Mouse (Mus musculus) adrenal gland, postnatal 25 days (tissue): Measurements from ENCODE around the gene Gtf3c4. TPM values are rescaled to one million over a fixed set of nuclear protein-coding genes. Genes with fewer than 3 reads are reported as not detected.

Experiments used
- DNase-seq: peaks from one replicate; pipeline ENCODE4 v3.0.0; 2021; ENCODE audit warnings: mixed read lengths
- long read RNA-seq: library from polyadenylated mRNA; stranded (forward); transcript quantifications from one replicate; pipeline ENCODE4 v2.0.0, GENCODE M21; 2021
- total RNA-seq: library from RNA; stranded (reverse); gene quantifications from 2 replicates; pipeline ENCODE4 v1.2.3, GENCODE M21; 2021

The Gtf3c4 gene
- total RNA-seq = 31.0 and 40.5 TPM in 2 replicates
- long read RNA-seq, full-length matches to known transcripts = 9 of 11 reads
- long read RNA-seq, partial matches to known transcripts = 1 of 11 reads
- long read RNA-seq, other reads (novel, unspliced or antisense) = 1 of 11 reads

GRCm38 (mm10) chr2:28840222-28840951, at the start of gene Gtf3c4, which contains the start of gene Ddx31:
Gene Gtf3c4, minus strand, starts transcription at chr2:28840360.
Gene Ddx31, plus strand, starts transcription at chr2:28840406.
- peak; percentile 96 for DNase-seq

GRCm38 (mm10) chr2:28884914-28885313, 44.8 kb upstream of the Gtf3c4 start:
- DNase-seq = no peak

- no peak for DNase-seq
Observed at GRCm38 (mm10) chr2:28882826-28883485, 42.8 kb upstream of the Gtf3c4 start.

- DNase-seq = no peak
Observed at GRCm38 (mm10) chr2:28882047-28882446, 41.9 kb upstream of the Gtf3c4 start.

- DNase-seq = peak; percentile 24
Observed at GRCm38 (mm10) chr2:28881275-28881674, 41.1 kb upstream of the Gtf3c4 start.

GRCm38 (mm10) chr2:28875554-28875953, 35.4 kb upstream of the Gtf3c4 start:
- no peak for DNase-seq

- DNase-seq = no peak
Observed at GRCm38 (mm10) chr2:28867495-28867894, 27.3 kb upstream of the Gtf3c4 start.

GRCm38 (mm10) chr2:28863857-28864256, 23.7 kb upstream of the Gtf3c4 start:
- DNase-seq = no peak

- DNase-seq = no peak
Observed at GRCm38 (mm10) chr2:28860678-28861423, 20.7 kb upstream of the Gtf3c4 start.

- DNase-seq = no peak
Observed at GRCm38 (mm10) chr2:28859303-28859702, 19.1 kb upstream of the Gtf3c4 start.

- DNase-seq = no peak
Observed at GRCm38 (mm10) chr2:28855773-28856172, 15.6 kb upstream of the Gtf3c4 start.

- no peak for DNase-seq
Observed at GRCm38 (mm10) chr2:28852594-28852993, 12.4 kb upstream of the Gtf3c4 start.

- DNase-seq = no peak
Observed at GRCm38 (mm10) chr2:28848879-28849278, 8.7 kb upstream of the Gtf3c4 start.

- DNase-seq = no peak
Observed at GRCm38 (mm10) chr2:28842042-28842441, 1.9 kb upstream of the Gtf3c4 start.

GRCm38 (mm10) chr2:28839501-28840221, 499 bp downstream of the Gtf3c4 start:
- DNase-seq = no peak

GRCm38 (mm10) chr2:28836181-28836940, 3.8 kb downstream of the Gtf3c4 start:
- no peak for DNase-seq

- DNase-seq = no peak
Observed at GRCm38 (mm10) chr2:28829265-28829664, 10.9 kb downstream of the Gtf3c4 start.

- no peak for DNase-seq
Observed at GRCm38 (mm10) chr2:28818866-28819265, 21.3 kb downstream of the Gtf3c4 start.

GRCm38 (mm10) chr2:28810260-28811013, 29.7 kb downstream of the Gtf3c4 start:
- no peak for DNase-seq

- no peak for DNase-seq
Observed at GRCm38 (mm10) chr2:28808841-28809240, 31.3 kb downstream of the Gtf3c4 start.

- DNase-seq = no peak
Observed at GRCm38 (mm10) chr2:28803406-28803805, 36.8 kb downstream of the Gtf3c4 start.
